ENCODE assay signal across 19 mouse cellular contexts in the genomic region with DNA sequence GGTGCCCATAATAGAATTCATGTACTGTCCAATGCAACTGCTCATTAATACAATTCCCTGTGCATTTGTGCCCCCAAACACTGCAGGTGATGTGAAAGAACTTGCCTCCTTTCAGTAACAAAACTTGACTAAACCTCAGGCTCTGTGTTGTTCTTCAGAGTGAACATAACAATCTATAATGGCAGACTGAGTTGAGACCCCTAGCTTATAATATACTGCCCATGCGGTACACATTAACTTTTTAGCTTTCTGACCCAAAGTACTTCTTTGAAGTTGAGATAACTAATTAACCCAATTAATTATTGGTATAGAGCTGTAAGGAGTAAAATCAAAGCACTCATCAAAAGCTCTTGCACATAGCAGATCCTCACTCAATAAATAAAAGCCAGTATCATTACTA.
A peak's percentile ranks its signal among the peaks of the same experiment; 100 is the strongest.
DNase-seq lines count a peak whose midpoint lies in the region; ATAC-seq and TF ChIP-seq lines count a peak whose summit lies in the region.
"Had no signal": no experiment of that assay in that cellular context is flagged by ENCODE, and none has a peak within 500 bp of the region (broad histone marks: within the 10 kb centered on the region; RNA-seq: fewer than 3 reads in every experiment).

No protein-coding gene starts in this region.

- DNase-seq in kidney, adult 2 months, result no peak
- no peak for DNase-seq in kidney, adult 11 months
- DNase-seq: adrenal gland, adult 2 months; adrenal gland, adult 8-10 months; adrenal gland, postnatal 10 days; adrenal gland, postnatal 14 days; adrenal gland, postnatal 25 days; adrenal gland, postnatal 36 days; B cell, adult 2 months; cerebellum, adult 11 months; cerebellum, adult 11-12 months; cerebellum, adult 18-20 months had no signal

- H3K9me3 ChIP-seq in kidney, embryonic 15.5 days (replicated peaks), result no peaks in the 10 kb centered on the region
- H3K9me3 ChIP-seq in kidney, embryonic 16.5 days (ENCODE audit: low read length), result no peaks in the 10 kb centered on the region

- no peak for TF ChIP-seq POLR2A in kidney, adult 2 months (IDR thresholded peaks at IDR 0.05; ENCODE audit: low read depth, low read length)

- peak; percentile 81 for ATAC-seq in kidney, embryonic 15.5 days (replicated peaks; ENCODE audit: low FRiP score)
- ATAC-seq in kidney, embryonic 16.5 days (ENCODE audit: low FRiP score, low TSS enrichment), result peak; percentile 85; the same call in 1 of the 2 replicates
- ATAC-seq: activated CD4-positive, CD25-positive, alpha-beta regulatory T cell, adult 4 months; CD4-positive, CD25-positive, alpha-beta regulatory T cell, adult 4 months; Patski had no signal

- peak overlapping the region; percentile 45; the same call in 1 of the 2 replicates for H3K27ac ChIP-seq in kidney, embryonic 15.5 days
- no peak overlapping the region for H3K27ac ChIP-seq in kidney, adult 2 months (ENCODE audit: insufficient read depth, low read depth, low read length)
- no peak overlapping the region for H3K27ac ChIP-seq in kidney, embryonic 16.5 days (ENCODE audit: low read length)

- no peaks in the 10 kb centered on the region for H3K4me1 ChIP-seq in kidney, embryonic 15.5 days
- no peaks in the 10 kb centered on the region for H3K4me1 ChIP-seq in kidney, adult 2 months (ENCODE audit: control insufficient read depth, insufficient read depth, low read length)
- no peaks in the 10 kb centered on the region for H3K4me1 ChIP-seq in kidney, embryonic 16.5 days (ENCODE audit: insufficient read depth, low read length)

- H3K27me3 ChIP-seq in kidney, embryonic 15.5 days, result no peaks in the 10 kb centered on the region
- H3K27me3 ChIP-seq in kidney, adult 2 months (replicated peaks; ENCODE audit: control insufficient read depth, insufficient read depth, low read length), result no peaks in the 10 kb centered on the region
- no peaks in the 10 kb centered on the region for H3K27me3 ChIP-seq in kidney, embryonic 16.5 days (ENCODE audit: insufficient read depth, low read length)
- H3K27me3 ChIP-seq: CH12.LX, Patski had no signal

- no peak overlapping the region for H3K4me3 ChIP-seq in kidney, embryonic 15.5 days (replicated peaks)
- no peak overlapping the region for H3K4me3 ChIP-seq in kidney, adult 2 months (ENCODE audit: insufficient read depth, low read depth, low read length)
- no peak overlapping the region for H3K4me3 ChIP-seq in kidney, embryonic 16.5 days (ENCODE audit: low read length)

- no peak overlapping the region for H3K4me2 ChIP-seq in kidney, embryonic 15.5 days
- no peak overlapping the region for H3K4me2 ChIP-seq in kidney, embryonic 16.5 days (replicated peaks; ENCODE audit: low read depth, low read length)

- no peaks in the 10 kb centered on the region for H3K36me3 ChIP-seq in kidney, embryonic 15.5 days
- H3K36me3 ChIP-seq in kidney, adult 2 months (ENCODE audit: control insufficient read depth, insufficient read depth, low read length), result no peaks in the 10 kb centered on the region
- no peaks in the 10 kb centered on the region for H3K36me3 ChIP-seq in kidney, embryonic 16.5 days (ENCODE audit: insufficient read depth, low read length)
- H3K36me3 ChIP-seq: G1E had no signal

- no peak for TF ChIP-seq CTCF in kidney, adult 2 months (conservative IDR thresholded peaks at IDR 0.05; ENCODE audit: insufficient read depth, insufficient read length, low read depth, low read length)

- no peak overlapping the region for H3K9ac ChIP-seq in kidney, embryonic 15.5 days
- no peak overlapping the region for H3K9ac ChIP-seq in kidney, embryonic 16.5 days (replicated peaks; ENCODE audit: low read length)

- WGBS in kidney, embryonic 15.5 days, result 82% methylated on average over 1 of the region's 1 CpGs
- 52% methylated on average over 1 of the region's 1 CpGs for WGBS in kidney, adult 2 months
- WGBS in kidney, embryonic 16.5 days, result 58% methylated on average over 1 of the region's 1 CpGs
